Mouse (Mus musculus) 3T3-L1 (cell line): ENCODE data around the gene Ldhb.
"Not testable (repeated sequence)": the region's sequence is repeated elsewhere in the genome, so short reads cannot be mapped to it uniquely, and the experiment has no call there.

Experiments used
- DNase-seq: peaks from one replicate; pipeline ENCODE4 v3.0.0-alpha.2; 2015; ENCODE audit warnings: low read depth, low spot score

Ldhb gene

GRCm38 (mm10) chr6:142507785-142508162 is at the start of gene Ldhb:
Ldhb (minus strand) TSS chr6:142507957.
- peak; percentile 94 for DNase-seq

DNA sequence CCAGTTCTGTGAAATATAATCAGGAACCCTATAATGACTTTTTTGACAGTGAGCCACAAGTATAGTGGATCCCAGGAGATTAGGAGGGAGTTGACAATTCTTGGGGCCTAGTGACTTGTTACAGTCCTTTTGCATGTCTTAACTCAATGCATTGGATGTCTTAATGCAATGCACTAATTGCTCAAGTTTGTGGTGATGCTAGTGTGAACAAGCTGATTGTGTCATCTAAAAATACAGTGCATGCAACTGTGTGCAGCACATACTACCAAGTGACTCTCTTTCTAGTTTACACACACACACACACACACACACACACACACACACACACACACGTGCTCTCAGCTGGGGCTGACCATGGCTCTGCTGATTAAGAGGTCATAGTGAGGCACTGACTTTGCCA is 48.2 kb upstream of the Ldhb start:
- DNase-seq = no peak

DNA sequence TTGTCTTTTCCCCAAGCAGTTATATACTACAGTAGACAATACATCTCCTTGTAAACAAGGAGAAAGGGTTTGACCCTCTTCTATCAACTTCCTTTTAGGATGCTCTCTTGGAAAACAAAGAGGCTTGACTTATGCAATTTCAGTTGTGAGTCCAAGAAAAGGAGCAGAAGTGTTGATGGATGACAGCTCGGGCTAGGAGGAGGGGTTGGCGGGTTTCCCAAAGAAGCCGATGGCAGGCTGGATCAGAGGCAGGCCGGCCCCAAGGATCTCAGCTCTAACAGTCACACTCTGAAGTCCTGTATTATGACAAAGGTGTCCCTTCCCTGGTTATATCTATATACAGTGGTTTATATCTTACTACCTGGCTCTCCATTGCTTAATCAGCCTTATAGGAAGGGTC is 43.7 kb upstream of the Ldhb start:
- no peak for DNase-seq

- DNase-seq = no peak
Measured at GRCm38 (mm10) chr6:142550871-142551270, 43.1 kb upstream of the Ldhb start.

DNA sequence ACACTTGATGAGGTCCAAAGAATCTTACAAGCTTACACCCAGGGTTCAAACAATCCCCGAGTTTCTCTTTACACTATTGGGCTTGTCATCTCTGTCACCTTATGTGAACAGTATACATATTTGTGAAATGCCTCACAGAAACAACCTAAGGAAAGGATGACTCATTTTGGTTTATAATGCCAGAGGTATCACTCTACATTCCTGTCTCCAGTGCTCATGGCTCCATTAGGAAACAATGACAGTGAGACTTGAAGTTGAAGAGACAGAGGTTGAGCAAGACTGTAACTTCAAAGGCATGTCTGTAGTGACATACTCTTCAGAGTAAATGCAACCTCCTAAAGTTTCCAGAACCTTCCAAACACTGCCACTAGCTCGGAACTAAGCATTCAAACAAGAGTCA is 40.6 kb upstream of the Ldhb start:
- DNase-seq = peak; percentile 88

GRCm38 (mm10) chr6:142545132-142545531 is 37.4 kb upstream of the Ldhb start:
- DNase-seq = peak; percentile 32

DNA sequence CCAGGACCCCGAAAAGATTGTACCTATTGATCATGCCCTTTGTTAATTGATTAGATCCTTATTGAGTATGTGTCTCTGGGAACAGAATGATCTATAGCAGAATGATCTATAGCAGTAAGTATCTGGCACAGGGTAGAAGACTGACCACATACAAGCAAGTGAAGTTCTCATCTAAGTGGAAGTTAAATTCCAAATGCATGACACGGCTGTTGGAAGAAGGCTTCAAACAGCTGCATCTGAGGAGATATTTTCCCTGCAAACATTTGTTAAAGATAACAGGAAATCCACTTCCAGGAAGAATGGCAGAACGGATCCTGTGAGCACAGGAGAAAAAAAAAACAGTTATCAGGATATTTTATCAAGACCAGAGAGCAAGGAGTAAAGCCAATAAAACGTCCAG is 35.9 kb upstream of the Ldhb start:
- peak; percentile 72 for DNase-seq

DNA sequence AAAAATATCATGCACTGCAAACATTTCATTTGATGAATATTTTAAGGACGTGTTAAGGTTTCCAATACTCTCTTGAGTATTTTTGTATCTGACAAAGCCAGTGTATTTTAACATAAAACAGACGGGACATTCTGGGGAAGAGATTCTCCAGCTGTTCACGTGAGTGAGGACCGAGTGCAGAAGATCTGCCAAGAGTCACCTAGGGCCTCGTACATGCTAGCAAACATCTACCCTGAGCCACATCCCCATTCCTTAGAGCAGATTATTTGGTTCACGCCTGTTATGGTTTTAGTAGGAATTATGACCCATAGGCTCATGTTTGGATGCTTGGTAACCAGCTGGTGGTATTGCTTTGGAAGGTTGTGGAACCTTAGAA is 35.0 kb upstream of the Ldhb start:
- no peak for DNase-seq

DNA sequence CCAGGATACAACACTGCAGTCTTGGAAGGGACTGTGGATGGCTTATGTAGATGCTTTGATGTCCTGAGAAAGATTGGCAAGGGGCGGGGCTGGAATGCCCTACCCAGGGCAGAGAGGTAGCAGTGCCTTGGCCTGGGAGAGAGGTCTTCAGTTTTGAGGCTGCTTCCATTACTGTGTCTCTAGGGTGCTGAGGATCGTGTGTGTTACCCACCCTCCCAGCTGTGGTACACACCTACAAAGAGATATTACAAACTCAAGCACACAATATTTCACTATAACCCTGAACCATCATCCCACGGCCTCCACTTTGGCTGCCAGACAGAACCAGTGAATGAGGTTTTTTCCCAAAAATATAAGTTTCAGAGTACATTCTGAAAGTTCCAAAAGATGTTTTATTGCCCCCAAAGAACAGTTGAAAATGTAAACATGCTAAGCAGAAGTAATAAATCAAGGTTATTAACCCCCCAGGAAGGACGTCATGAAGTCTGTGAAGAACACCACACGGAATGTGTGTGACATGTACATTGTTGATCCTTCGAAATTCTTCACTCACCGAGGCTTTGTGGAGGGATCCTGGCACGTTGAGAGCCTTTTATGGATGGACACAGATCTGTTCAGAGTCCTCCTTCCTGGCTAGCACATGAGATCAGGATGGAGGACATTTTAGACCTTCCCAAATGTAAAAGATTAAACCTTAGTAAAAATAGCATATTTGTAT is 34.5 kb upstream of the Ldhb start:
- DNase-seq = no peak

GRCm38 (mm10) chr6:142540561-142541160 is 32.9 kb upstream of the Ldhb start:
- no peak for DNase-seq

DNA sequence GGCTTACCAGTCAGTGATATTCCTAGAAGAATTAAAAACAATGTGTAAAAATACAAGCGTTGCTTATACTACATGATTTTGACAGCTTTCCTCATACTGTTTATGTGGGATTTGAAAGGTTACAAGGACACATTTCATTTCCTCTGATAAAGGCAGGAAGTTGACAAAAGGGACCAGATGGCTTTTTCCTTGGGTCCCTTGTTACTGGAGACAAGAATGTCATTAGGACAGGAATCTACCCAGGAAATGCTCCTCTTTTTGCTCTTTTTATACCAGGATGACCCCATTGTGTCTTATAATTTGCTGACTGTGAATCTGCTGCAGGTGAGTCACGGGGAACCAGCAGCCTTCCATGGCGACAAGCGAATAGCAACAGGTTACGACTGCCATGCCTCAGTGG is 32.4 kb upstream of the Ldhb start:
- DNase-seq = no peak

DNA sequence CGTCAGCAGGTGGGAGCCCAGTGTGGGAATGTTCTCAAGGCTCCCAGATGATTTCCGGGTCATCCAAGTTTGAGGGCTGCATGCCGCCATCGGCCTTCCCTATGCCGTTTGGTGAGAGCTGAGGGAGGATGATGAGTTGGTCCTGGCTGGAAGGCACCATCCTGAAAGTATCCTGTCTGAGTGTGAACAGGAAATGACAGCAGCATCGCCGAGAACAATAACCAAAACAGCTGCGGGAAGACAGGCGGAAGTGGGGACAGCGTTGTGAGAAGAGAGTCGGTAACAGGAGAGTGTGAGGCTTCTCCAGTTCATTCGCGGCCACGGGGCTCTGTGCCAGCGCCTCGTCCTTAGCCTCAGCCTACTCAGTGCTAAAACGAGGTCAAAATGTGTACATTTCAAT is 30.7 kb upstream of the Ldhb start:
- no peak for DNase-seq

- no peak for DNase-seq
Measured at GRCm38 (mm10) chr6:142533412-142533811, 25.7 kb upstream of the Ldhb start.

- DNase-seq = no peak
Measured at GRCm38 (mm10) chr6:142532686-142533085, 24.9 kb upstream of the Ldhb start.

- DNase-seq = no peak
Measured at GRCm38 (mm10) chr6:142532141-142532540, 24.4 kb upstream of the Ldhb start.

- peak; percentile 28 for DNase-seq
Measured at GRCm38 (mm10) chr6:142530378-142530777, 22.6 kb upstream of the Ldhb start.

DNA sequence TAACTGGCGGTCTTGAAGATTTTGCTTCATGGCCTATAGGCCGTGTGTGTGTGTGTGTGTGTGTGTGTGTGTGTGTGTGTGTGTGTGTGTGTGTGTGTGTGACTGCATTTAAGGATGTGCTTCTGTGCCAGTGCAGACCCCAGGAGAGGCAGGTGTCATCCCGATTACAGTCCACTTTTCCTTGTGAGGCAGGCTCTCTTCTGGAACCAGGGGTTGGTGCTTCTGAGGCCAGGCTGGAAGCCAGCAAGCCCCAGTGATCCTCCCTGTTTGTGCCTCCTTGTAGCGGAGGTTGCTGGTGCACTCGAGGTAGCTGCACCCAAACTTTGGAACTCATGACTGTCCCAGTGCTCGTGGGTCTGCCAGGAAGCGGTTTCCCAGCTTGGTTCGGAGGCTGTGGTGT is 21.9 kb upstream of the Ldhb start:
- DNase-seq = no peak

- no peak for DNase-seq
Measured at GRCm38 (mm10) chr6:142527931-142528562, 20.3 kb upstream of the Ldhb start.

DNA sequence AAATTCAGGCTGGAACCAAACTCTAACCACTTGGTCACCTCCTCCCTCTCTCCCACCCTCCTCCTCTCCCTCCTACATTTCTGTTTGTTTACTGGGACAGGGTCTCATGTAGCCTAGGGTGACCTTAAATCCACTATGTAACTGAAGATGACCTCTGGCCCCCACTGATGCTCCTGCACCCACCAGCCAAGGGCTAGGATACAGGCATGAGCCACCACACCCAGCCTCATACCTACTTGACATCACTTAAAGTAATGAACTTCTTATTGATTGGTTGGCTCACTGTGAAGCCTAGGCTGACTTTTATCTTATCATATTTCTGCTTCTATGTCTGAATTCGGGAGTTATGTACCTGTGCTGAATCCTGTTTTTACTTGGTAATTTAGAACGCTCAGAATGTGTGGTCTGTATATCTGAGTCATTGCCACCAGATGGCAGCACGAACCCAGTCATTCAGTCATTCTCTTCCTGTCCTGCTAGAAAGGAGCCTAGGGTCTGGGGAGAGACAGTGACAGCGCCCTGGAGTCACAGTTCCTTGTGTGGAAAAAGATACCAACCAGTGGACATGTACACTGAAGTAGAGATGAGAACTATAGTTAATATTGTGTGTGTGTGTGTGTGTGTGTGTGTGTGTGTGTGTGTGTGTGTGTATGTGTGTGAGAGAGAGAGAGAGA is 17.0 kb upstream of the Ldhb start:
- DNase-seq = peak; percentile 79

GRCm38 (mm10) chr6:142521591-142522110 is 13.9 kb upstream of the Ldhb start:
- no peak for DNase-seq

DNA sequence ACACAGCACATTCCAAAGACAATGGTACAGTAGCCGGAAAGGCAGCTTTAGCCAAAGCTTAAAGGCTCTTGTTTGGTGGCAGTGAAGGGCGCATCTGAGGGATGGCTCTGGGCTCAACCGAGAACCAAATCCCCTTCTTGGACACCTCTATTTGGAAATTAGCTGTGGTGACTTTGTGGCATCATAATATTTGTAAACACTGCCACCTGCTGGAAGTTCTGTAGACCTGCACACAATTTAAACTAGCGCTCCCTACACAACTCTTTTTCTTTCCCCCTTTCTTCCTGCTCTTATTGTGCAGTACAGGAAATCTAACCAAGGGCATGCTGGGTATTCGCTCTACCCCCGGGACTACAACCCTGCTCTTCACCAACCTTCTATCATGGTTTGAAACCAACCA is 11.4 kb upstream of the Ldhb start:
- peak; percentile 81 for DNase-seq

DNA sequence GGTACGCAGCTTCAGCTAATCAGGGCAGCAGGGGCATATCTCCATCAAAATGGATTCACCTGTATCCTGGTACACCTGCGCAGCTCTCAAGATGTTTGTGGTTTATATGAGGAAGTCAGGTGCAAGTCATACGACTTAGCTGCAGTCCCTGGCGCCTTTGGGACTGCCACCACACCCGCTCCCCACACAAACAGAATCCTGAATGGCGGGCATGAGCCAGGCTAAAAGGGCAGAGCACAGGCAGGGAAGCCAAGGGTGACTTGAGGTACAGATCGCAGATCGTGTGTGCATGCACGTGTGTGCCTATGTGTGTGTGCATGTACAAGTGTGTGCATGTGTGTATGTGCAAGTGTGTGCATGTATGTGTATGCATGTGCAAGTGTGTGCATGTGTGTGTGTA is 7.6 kb upstream of the Ldhb start:
- not testable (repeated sequence) for DNase-seq
